Mouse (Mus musculus) midbrain, embryonic 16.5 days (tissue): Measurements from ENCODE around the gene Cdon. TPM values are rescaled to one million over a fixed set of nuclear protein-coding genes. Genes with fewer than 3 reads are reported as not detected.

Source experiments
- ATAC-seq: fragments of 200-750 bp; cut with Nextera tagmentation; 2 replicates; pipeline ENCODE4 v1.8.0; 2017; ENCODE audit warnings: moderate TSS enrichment
- H3K27ac ChIP-seq: fragments of 300-500 bp; sonication (generic); 2 replicates; pipeline ENCODE4 v1.5.1; 2014; ENCODE audit warnings: mild to moderate bottlenecking, low read length, mixed read lengths
- H3K27me3 ChIP-seq: fragments of 300-500 bp; sonication (generic); 2 replicates; pipeline ENCODE4 v1.6.1; 2014; ENCODE audit warnings: low read depth, low read length, mixed read lengths; ENCODE audit not compliant: control insufficient read depth, insufficient read depth
- H3K36me3 ChIP-seq: fragments of 300-500 bp; sonication (generic); 2 replicates; pipeline ENCODE4 v1.6.1; 2014; ENCODE audit warnings: mild to moderate bottlenecking, low read length, moderate library complexity, mixed read lengths; ENCODE audit not compliant: control insufficient read depth, insufficient read depth
- H3K4me1 ChIP-seq: fragments of 300-500 bp; sonication (generic); 2 replicates; pipeline ENCODE4 v1.6.1; 2014; ENCODE audit warnings: mild to moderate bottlenecking, low read length, mixed read lengths; ENCODE audit not compliant: control insufficient read depth, insufficient read depth
- H3K4me2 ChIP-seq: fragments of 300-500 bp; sonication (generic); 2 replicates; pipeline ENCODE4 v1.6.1; 2014; ENCODE audit warnings: mild to moderate bottlenecking, low read length, mixed read lengths
- H3K4me3 ChIP-seq: fragments of 300-500 bp; sonication (generic); 2 replicates; pipeline ENCODE4 v1.5.1; 2014; ENCODE audit warnings: low read depth, mild to moderate bottlenecking, low read length, moderate library complexity, mixed read lengths
- H3K9ac ChIP-seq: fragments of 300-500 bp; sonication (generic); 2 replicates; pipeline ENCODE4 v1.6.1; 2014; ENCODE audit warnings: low read depth, low read length, mixed read lengths
- H3K9me3 ChIP-seq: fragments of 300-500 bp; sonication (generic); replicated peaks from 2 replicates; pipeline ENCODE4 v1.6.1; 2014; ENCODE audit warnings: mild to moderate bottlenecking, low read length, mixed read lengths; ENCODE audit not compliant: control insufficient read depth, poor library complexity, severe bottlenecking
- WGBS: fragments of 180-500 bp; shearing (Covaris S2); extraction: QIAGEN DNeasy Blood & Tissue Kit; methylation state at CpG from one replicate; pipeline ENCODE4 v1.1.7; 2014; 5-methylcytosine and 5-hydroxymethylcytosine counted together
- polyA plus RNA-seq: library from polyadenylated mRNA; unstranded; fragments of >200 nt; fragmentation: Nextera tagmentation; extraction: Ambion mirVana; gene quantifications from 2 replicates; pipeline ENCODE4 v1.2.1, GENCODE M21; 2015

The Cdon gene
- polyA plus RNA-seq, 1 experiment from 2014 or later: 2.1 TPM

GRCm38 (mm10) chr9:35548455-35548854 lies 127.5 kb downstream of the Cdon start:
- Histone ChIP-seq H3K36me3 (peaks cover 12% of the 10 kb centered on the region), H3K4me2 (no peak overlapping the region), H3K4me1 (no peaks in the 10 kb centered on the region), H3K9me3 (no peaks in the 10 kb centered on the region), H3K27me3 (no peaks in the 10 kb centered on the region), H3K4me3 (no peak overlapping the region), H3K27ac (no peak overlapping the region), H3K9ac (no peak overlapping the region)
- 86% methylated on average over 9 of the region's 9 CpGs for WGBS
- 0 out of 2 replicates have a peak, but pooled peaks have one; percentile 26 for ATAC-seq

GRCm38 (mm10) chr9:35556494-35557102 lies 135.7 kb downstream of the Cdon start:
- 71% methylated on average over 12 of the region's 12 CpGs for WGBS
- no peaks in the 10 kb centered on the region for H3K9me3 ChIP-seq
- H3K9ac ChIP-seq: no peak overlapping the region
- peaks cover 4% of the 10 kb centered on the region for H3K36me3 ChIP-seq
- peaks cover 16% of the 10 kb centered on the region for H3K4me1 ChIP-seq
- ATAC-seq: no peak
- no peak overlapping the region for H3K27ac ChIP-seq
- peak overlapping the region; percentile 92 for H3K4me2 ChIP-seq
- H3K27me3 ChIP-seq: no peaks in the 10 kb centered on the region
- no peak overlapping the region for H3K4me3 ChIP-seq

Other genes starting within 250 kb of the Cdon start
- gene Dcps, start 245.1 kb upstream of the Cdon start, polyA plus RNA-seq: 73.4 and 79.2 TPM in 2 replicates
- gene Srpr, start 221.0 kb upstream of the Cdon start, polyA plus RNA-seq: 65.8 and 68.2 TPM in 2 replicates
- 4.3 and 4.6 TPM in 2 replicates for gene Tirap, start 220.8 kb upstream of the Cdon start, polyA plus RNA-seq
- gene Foxred1, start 210.1 kb upstream of the Cdon start, polyA plus RNA-seq: 49.8 and 51.2 TPM in 2 replicates
- 59.1 and 60.7 TPM in 2 replicates for gene Fam118b, start 153.3 kb upstream of the Cdon start, polyA plus RNA-seq
- 16.7 and 18.5 TPM in 2 replicates for gene Rpusd4, start 153.3 kb upstream of the Cdon start, polyA plus RNA-seq
- not detected in 2 replicates for gene Gm1113, start 97.1 kb downstream of the Cdon start, polyA plus RNA-seq
- gene Ddx25, start 137.4 kb downstream of the Cdon start, polyA plus RNA-seq: 31.0 and 32.4 TPM in 2 replicates
- 14.4 and 15.0 TPM in 2 replicates for gene Pus3, start 137.5 kb downstream of the Cdon start, polyA plus RNA-seq
- gene Pate2, start 149.2 kb downstream of the Cdon start, polyA plus RNA-seq: 1.2 and 1.3 TPM in 2 replicates
- gene Hyls1, start 149.3 kb downstream of the Cdon start, polyA plus RNA-seq: 16.0 and 17.9 TPM in 2 replicates
- gene Pate4, start 190.8 kb downstream of the Cdon start, polyA plus RNA-seq: not detected in 2 replicates
- not detected in 2 replicates for gene Pate3, start 227.1 kb downstream of the Cdon start, polyA plus RNA-seq